Mouse (Mus musculus): ENCODE data around the gene Tnfrsf17. TPM values are rescaled to one million over a fixed set of nuclear protein-coding genes. Genes with fewer than 3 reads are reported as not detected.
"Not testable (repeated sequence)": the region's sequence is repeated elsewhere in the genome, so short reads cannot be mapped to it uniquely, and the experiment has no call there.

Tnfrsf17 gene
- total RNA-seq (2021): not detected

- intact Hi-C loops (cut with DNase I): no loop called here
- DNase-seq: no peak
These were observed at the start of gene Tnfrsf17 for GRCm38 (mm10) chr16:11313512-11313911. Gene Tnfrsf17 (plus strand): TSS chr16:11313812.

DNA sequence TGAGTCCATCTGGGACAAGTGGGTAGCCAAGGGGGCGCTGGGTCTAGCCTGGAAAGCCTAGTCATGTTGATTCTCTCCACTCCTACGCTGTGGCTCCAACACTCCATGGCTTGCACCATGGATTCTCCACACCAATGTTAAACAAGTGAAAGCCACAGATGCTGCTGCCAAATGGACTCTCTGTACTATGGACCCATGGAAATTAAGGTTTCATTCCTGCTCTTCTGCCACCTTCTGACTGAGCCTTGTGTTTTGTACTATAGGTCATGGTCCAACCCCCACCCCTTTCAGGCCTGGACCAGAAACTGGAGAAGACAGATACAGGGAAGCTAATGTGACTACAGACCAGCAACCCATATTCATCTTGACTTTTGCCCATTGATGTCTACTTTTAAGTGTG is 47.1 kb upstream of the Tnfrsf17 start:
- intact Hi-C loops (cut with DNase I): no loop called here
- no peak for DNase-seq

DNA sequence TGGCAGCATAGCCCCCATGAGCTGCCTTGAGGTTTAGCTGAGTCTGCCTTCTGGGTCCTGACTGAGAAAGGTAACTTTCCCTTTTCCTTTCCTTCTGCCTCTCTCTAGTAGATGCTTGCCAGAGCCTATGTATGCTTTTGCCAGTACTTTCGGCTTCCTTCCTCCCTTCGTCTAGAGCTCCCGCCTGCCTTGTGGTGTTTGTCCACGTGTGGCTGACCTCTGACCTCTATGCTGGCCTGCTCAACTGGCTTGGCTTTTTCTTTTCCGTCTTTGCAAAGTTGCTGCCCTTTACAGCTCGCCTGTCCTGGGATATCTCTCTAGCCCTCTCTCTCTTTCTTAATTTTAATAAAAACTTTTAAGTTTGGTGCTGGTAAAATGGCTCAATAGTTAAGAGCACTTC is 43.8 kb upstream of the Tnfrsf17 start:
- DNase-seq: no peak
- intact Hi-C loops (cut with DNase I): no loop called here

DNA sequence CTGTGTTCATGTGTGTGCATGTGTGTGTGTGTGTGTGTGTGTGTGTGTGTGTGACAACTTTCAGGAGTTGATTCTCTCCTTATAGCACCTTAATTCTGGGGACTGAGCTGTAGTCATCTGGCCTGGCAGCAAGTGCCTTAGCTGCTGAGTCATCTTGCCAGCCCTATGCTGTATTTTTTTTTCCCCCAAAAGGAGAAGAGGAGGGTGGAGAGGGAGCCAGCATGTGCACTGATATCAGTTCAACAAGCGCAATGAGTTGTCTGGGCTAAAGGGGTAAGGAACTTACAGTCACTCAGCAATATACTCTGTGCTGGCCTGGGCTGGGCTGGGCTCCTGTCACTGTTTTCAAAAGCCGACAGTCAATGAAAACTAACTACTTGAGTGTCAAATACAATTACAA is 43.0 kb upstream of the Tnfrsf17 start:
- intact Hi-C loops (cut with DNase I): no loop called here
- no peak for DNase-seq

DNA sequence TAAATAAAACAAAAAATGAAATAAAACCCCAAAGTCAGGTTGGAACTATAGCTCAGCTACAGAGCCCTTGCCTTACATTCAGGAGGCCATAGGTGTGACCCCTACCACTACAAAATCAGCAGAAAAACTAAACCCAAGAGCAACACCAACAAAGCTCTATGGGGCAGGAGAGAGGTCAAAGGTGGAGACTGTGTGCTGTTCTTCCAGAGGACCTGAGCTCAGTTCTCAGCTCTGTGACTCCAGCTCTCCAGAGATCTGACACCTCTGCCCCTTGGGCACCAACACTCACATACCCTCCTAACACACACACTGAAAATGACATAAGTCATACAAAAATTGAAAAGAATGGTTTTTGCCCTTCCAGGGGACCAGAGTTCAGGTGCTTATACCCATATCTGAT is 42.5 kb upstream of the Tnfrsf17 start:
- intact Hi-C loops (cut with DNase I): no loop called here

GRCm38 (mm10) chr16:11276888-11277287 is 36.7 kb upstream of the Tnfrsf17 start:
- intact Hi-C loops (cut with DNase I): no loop called here
- no peak for DNase-seq

More for the DNA sequence above, 42.5 kb upstream of the Tnfrsf17 start:
- no peak for DNase-seq

DNA sequence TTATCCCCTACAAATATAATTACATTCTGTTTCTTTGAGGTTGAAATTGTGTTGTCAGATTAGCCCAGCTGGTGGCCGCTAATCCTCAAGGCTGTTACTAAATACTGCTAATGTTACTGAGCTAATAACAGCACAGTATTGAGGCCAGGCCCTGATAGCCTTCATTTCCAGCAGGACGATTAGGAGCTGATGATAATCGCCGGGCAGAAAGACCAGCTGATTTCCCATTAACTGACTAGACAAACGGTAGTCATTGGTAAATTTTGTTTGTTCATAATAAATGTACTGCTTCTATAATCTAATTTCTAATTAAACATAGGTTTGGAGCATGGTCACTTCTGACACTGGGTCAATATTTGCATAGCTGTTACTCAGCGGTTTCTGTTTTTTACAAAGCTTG is 34.8 kb upstream of the Tnfrsf17 start:
- no peak for DNase-seq
- intact Hi-C loops (cut with DNase I): no loop called here

DNA sequence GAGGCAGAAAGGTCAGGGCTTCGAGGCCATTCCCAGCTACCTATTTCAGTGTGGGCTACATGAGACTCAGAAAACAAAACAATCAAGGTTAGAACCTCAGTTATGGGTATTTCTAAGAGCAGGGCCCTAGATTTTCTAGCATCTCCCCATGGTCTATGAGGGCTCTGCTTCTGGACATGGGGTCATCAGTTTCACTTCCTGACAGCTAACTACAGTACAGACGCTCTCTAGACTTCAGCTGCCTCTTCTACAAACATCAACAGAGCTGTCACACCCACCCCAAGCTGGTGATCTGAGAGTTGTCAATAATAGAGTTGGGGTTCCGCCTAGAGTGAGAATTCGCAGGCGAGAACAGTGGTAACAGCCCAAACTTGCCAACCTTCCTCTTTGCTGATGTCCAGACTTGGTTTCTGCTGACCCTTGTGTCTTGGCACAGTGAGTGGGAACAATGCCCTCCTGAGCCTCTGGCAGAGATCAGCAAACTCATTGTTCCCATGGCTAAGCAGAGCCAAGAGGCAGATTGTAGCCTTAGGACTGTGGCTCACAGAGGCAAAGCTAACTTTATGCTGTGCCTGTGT is 30.9 kb upstream of the Tnfrsf17 start:
- no peak for DNase-seq
- intact Hi-C loops (cut with DNase I): no loop called here

- no peak for DNase-seq
- intact Hi-C loops (cut with DNase I): no loop called here
These were observed 28.7 kb upstream of the Tnfrsf17 start for GRCm38 (mm10) chr16:11284881-11285280.

DNA sequence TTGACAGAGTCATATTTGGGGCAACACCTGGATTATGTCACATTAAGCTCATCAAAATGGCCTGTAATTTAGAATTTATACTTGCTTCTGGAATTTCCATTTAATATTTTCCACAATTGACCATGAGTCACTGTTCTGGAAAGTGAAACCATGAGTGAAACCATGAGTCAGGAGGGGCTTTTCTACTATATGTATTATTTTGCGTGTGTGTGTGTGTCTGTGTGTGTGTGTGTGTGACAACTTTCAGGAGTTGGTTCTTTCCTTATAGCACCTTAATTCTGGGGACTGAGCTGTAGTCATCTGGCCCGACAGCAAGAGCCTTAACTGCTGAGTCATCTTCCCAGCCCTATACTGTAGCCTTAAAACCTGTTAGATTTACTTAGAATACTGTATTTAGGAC is 27.7 kb upstream of the Tnfrsf17 start:
- DNase-seq: no peak
- intact Hi-C loops (cut with DNase I): no loop called here

GRCm38 (mm10) chr16:11288873-11289272 is 24.7 kb upstream of the Tnfrsf17 start:
- intact Hi-C loops (cut with DNase I): not testable (repeated sequence)

GRCm38 (mm10) chr16:11295583-11295982 is 18.0 kb upstream of the Tnfrsf17 start:
- intact Hi-C loops (cut with DNase I); DNase-seq: not testable (repeated sequence)

More at GRCm38 (mm10) chr16:11288873-11289272, 24.7 kb upstream of the Tnfrsf17 start:
- DNase-seq: not testable (repeated sequence)

DNA sequence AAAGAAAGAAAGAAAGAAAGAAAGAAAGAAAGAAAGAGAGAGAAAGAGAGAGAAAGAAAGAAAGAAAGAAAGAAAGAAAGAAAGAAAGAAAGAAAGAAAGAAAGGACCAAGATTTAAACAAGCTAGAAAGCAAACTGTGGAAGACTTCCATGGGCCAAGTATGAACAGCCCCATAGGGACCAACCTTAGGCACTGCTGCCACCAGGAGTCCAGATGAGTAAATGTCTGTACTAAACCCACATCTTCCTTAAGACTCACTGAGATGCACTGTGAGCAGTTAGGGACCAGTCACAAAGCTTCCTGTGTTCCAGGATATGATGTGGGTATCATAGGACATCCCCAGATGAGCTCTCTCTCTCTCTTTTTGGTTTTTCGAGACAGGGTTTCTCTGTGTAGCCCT is 15.9 kb upstream of the Tnfrsf17 start:
- DNase-seq; intact Hi-C loops (cut with DNase I): not testable (repeated sequence)

- DNase-seq: no peak
- intact Hi-C loops (cut with DNase I): no loop called here
These were observed 9.9 kb upstream of the Tnfrsf17 start for GRCm38 (mm10) chr16:11303741-11304140.

GRCm38 (mm10) chr16:11305531-11305930 is 8.1 kb upstream of the Tnfrsf17 start:
- no peak for DNase-seq
- intact Hi-C loops (cut with DNase I): no loop called here

DNA sequence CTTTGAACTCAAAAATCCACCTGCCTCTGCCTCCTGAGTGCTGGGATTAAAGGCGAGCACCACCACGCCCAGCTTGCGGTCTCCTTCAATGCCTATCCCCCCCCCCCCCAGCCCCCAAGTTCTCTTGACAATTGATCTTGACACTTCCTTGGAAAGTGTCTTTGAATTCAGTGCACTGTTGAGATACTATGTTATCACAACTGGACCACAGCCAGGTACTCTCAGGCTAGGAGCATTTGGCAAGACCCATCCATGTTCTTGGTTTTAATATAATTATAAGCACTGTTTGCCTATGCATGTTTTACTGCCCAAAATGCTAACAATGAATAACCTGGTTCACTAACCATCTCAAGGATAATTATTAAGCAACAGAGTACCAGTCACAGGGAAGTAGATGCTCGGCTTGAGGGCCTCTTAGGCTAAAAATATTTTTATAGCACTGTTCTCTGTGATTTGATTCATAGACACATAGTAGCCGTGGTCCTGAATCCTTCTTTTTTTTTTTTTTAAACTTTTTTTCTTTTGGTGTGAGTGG is 2.2 kb downstream of the Tnfrsf17 start:
- intact Hi-C loops (cut with DNase I): no loop called here
- no peak for DNase-seq

DNA sequence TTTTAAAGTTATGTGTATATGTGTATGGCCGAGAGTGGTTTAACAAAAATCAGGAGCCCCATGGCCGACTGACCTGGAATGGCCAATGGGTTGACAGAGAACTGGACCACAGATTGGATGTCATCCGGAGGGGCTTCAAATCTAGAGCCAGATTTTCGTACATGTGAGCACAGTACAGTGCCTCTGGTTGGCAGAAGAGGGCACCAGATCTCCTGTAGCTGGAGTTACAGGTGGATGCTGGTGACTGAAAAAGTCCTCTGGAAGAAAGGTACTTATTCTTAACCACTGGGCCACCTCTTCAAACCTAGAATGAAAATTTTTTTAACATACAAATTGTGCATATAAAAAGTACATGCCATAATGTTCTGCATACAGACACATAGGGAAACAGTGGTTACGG is 3.1 kb downstream of the Tnfrsf17 start:
- intact Hi-C loops (cut with DNase I): no loop called here

DNA sequence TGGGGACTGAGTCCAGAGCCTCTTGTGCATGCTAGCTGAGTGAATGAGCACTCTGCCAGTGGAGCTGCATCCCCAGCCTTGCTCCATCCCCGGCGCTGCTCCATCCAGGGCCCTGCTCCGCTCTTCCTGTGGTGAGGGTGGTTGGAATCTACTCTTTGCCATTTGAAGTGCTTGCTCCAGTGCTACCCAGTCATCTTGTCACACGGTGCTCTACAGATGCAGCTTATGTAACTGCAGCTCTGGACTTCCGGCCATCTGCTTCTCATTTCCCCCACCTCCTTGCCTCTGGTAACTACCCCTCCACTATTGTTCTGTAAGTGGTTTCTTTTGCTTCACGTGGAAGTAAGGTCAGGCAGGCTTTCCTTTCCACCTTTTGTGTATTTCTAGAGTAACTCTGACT is 3.7 kb downstream of the Tnfrsf17 start:
- intact Hi-C loops (cut with DNase I): no loop called here
- DNase-seq: no peak

More for the DNA sequence above, 3.1 kb downstream of the Tnfrsf17 start:
- DNase-seq: no peak

DNA sequence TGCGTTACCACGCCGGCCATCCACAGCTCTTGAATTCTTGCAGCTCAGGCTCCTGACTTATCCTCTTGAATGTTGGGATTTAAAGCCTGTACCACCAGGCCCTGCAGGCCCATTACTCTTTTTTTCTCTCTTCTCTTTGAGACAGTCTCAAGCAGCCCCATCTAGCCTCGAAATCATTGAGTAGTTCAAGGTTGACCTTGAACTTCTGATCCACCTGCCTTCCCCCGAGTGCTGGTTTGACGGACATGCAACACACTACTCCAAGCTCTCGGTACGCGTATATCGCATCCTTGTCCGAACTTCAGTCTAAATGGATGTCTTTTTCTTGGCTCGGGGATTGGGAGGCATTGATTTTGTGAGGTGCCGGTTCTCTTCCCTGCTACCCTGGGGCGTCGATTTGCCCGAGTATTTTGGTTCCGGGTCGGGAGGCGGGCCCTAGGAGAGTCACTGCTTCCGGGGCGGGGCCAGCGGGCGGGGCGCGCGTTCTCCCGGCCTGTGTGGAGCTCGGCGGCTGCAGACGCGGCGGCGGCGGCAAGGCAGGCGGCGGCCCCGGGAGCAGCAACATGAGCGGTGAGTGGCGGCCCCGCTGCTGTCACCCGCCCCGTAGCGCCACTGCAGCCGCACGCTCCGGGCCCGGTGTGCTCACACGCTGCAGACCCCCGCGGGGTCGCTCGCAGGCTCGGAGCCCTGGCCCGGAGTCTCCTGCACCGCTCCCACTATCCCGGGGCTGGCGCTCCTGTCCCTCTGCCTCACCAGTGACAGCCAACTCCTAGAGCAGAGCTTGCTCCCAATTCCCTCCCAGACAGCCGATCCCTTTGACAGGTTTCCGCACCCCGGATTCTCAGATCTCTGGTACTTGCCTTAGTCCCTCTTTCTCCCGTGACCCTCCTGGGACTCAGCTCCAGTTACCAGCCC is 9.1 kb downstream of the Tnfrsf17 start, which contains the start of gene Snx29:
Snx29 (plus strand) TSS at position 500 of the 915 bp plus-strand sequence.
- intact Hi-C loops (cut with DNase I): no loop called here
- peak; percentile 97 for DNase-seq

DNA sequence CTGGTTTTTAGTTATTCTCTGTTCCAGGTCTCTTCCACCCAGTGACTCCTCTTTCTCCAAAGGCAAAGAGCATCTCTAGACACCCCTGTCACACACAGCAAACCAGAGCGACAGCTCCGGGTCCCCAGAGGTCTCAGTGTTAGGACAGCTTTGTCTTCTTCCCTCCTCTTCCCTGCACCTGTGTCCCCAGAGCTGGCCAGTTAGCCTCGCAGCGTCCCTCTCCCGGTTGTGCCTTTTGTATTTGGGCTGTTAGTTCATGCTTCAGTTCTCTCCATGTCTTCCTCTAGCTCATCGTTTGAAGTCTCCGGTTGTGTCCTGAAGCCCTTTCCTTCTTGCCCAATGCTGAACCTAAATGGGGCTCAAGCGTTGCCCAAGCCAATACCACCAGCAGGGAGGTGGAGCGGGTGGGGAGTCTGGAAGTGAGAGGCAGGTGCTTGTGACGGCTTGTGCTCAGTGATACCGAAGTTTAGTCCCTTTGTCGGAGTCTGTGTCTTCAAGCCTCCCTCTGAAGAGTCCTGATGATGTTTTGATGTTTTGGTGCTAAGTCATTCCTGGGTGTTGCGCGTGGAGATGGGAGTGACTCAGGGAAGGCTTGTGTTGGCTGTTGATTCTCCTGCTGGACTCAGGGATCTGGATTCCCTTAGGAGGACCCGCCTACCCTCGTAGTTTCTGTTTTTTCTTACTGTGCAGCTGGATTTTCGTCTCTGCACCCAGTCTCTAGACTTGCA is 9.9 kb downstream of the Tnfrsf17 start:
- intact Hi-C loops (cut with DNase I): no loop called here
- peak; percentile 11 for DNase-seq

All from left cerebral cortex, postnatal 4 days (tissue).